Mouse (Mus musculus) Patski (cell line): Measurements from ENCODE around the gene Lyg1. TPM values are rescaled to one million over a fixed set of nuclear protein-coding genes. Genes with fewer than 3 reads are reported as not detected.

Experiments used
- ATAC-seq: fragments of 100-300 bp; one replicate; pipeline ENCODE4 v1.8.0; 2021
- CTCF ChIA-PET: fragments of 350-600 bp; sonication (Branson Sonifier 250); formaldehyde crosslinking; loops from one replicate; lab custom pipeline; 2022; ENCODE audit warnings: inconsistent platforms; lab: Charles Lee
- POLR2A ChIA-PET: fragments of 350-600 bp; sonication (Branson Sonifier 250); formaldehyde crosslinking; loops from one replicate; lab custom pipeline; 2022; ENCODE audit warnings: antibody characterized with exemption, inconsistent platforms; lab: Charles Lee
- DNase-seq: peaks from one replicate; pipeline ENCODE4 v3.0.0-alpha.2; 2011; ENCODE audit warnings: low read depth, low spot score
- H3K27me3 ChIP-seq: fragments of 371-371 bp; one replicate; pipeline ENCODE4 v1.5.1; 2021
- CTCF ChIP-seq: fragments of 100-300 bp; IDR thresholded peaks from one replicate; pipeline ENCODE4 v1.5.1; 2021
- in situ Hi-C: fragments of 300-500 bp; cut with MboI; formaldehyde crosslinking; loops from 3 replicates; pipeline ENCODE4 v1.11.1; 2018; ENCODE audit warnings: low pct_unique_long_range_greater_than_20kb, mixed read lengths
- polyA plus RNA-seq: library from polyadenylated mRNA; unstranded; gene quantifications from one replicate; pipeline ENCODE4 v1.2.3, GENCODE M21; 2021

Lyg1 gene
- polyA plus RNA-seq, 1 experiment from 2014 or later = not detected

GRCm38 (mm10) chr1:37900288-37900687 is 57.3 kb downstream of the Lyg1 start:
- in situ Hi-C loops = no loop called here
- H3K27me3 ChIP-seq = no peaks in the 10 kb centered on the region
- DNase-seq = no peak
- ATAC-seq = no peak
- ChIA-PET CTCF (interaction anchor here (1.4 kb wide), 1 partner anchor 25 kb away, joined by 3 read pairs; no protein-coding TSS in a partner anchor), POLR2A (no interaction called here)
- no peak for TF ChIP-seq CTCF

- CTCF ChIA-PET = interaction anchor here (1.4 kb wide), 1 partner anchor 25 kb away, joined by 3 read pairs; no protein-coding TSS in a partner anchor
- no peak for ATAC-seq
Observed at GRCm38 (mm10) chr1:37899816-37900215, 57.7 kb downstream of the Lyg1 start.

More at GRCm38 (mm10) chr1:37899816-37900215, 57.7 kb downstream of the Lyg1 start:
- no peaks in the 10 kb centered on the region for H3K27me3 ChIP-seq
- POLR2A ChIA-PET = no interaction called here
- in situ Hi-C loops = no loop called here
- DNase-seq = no peak
- no peak for TF ChIP-seq CTCF

Other genes with a start within 250 kb of the Lyg1 start
- 3.6 TPM for gene 2010300C02Rik, start 237.7 kb downstream of the Lyg1 start, polyA plus RNA-seq
- gene Tsga10, start 91.3 kb downstream of the Lyg1 start, polyA plus RNA-seq = 4.1 TPM
- 9.7 TPM for gene Lipt1, start 86.0 kb downstream of the Lyg1 start, polyA plus RNA-seq
- gene Mitd1, start 67.3 kb downstream of the Lyg1 start, polyA plus RNA-seq = 22.5 TPM
- gene Mrpl30, start 67.3 kb downstream of the Lyg1 start, polyA plus RNA-seq = 138 TPM
- gene Lyg2, start 41.3 kb downstream of the Lyg1 start, polyA plus RNA-seq = not detected
- gene Txndc9, start 40.1 kb upstream of the Lyg1 start, polyA plus RNA-seq = 86.1 TPM
- 82.7 TPM for gene Eif5b, start 40.3 kb upstream of the Lyg1 start, polyA plus RNA-seq
- 17.3 TPM for gene Rev1, start 172.0 kb upstream of the Lyg1 start, polyA plus RNA-seq